Mouse (Mus musculus): ENCODE measurements around the gene Stat4.

DNA sequence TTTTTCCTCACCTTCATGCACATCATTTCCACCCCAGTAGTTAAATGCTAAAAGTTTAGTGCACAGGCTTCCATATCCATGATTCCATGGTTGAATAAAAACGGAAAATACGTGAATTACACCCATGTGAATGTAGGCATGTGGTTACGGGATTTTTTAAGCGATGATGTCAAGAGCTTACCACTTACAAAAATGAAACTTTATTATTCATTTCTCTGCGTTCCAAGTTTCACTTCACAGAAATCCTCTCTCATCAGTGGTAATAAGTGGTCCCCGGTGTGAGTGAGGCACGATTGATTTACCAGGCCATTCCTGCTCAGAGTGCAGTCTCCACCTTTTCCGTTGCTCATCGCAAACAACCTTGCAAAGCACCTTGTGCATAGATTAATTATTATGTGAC, 66.0 kb downstream of the Stat4 start:
- TF ChIP-seq CTCF (IDR thresholded peaks at IDR 0.05; ENCODE audit: borderline replicate concordance, insufficient read depth, low read length) (no peak), POLR2A (IDR thresholded peaks at IDR 0.05; ENCODE audit: low read depth, low read length) (no peak)

All from embryonic fibroblast, embryonic 13.5 days (primary cell).